Mouse (Mus musculus) liver, adult 2 months (tissue): ENCODE measurements around the gene Bag3. TPM values are rescaled to one million over a fixed set of nuclear protein-coding genes. Genes with fewer than 3 reads are reported as not detected.

Experiments
- DNase-seq: peaks from one replicate; pipeline ENCODE4 v3.0.0-alpha.2; 2011; ENCODE audit warnings: low read depth, low spot score; ENCODE audit errors: extremely low read depth
- H3K27ac ChIP-seq: fragments of 200-500 bp; replicated peaks from 2 replicates; pipeline ENCODE4 v1.5.1; 2012; ENCODE audit warnings: low read depth, mild to moderate bottlenecking, control low read depth, inconsistent platforms, low read length; ENCODE audit not compliant: insufficient read depth
- H3K27me3 ChIP-seq: fragments of 200-500 bp; 2 replicates; pipeline ENCODE4 v1.6.1; 2012; ENCODE audit warnings: mild to moderate bottlenecking, moderate library complexity, low read length, inconsistent platforms; ENCODE audit not compliant: control insufficient read depth, insufficient read depth
- H3K36me3 ChIP-seq: fragments of 200-500 bp; 2 replicates; pipeline ENCODE4 v1.6.1; 2012; ENCODE audit warnings: low read length, inconsistent platforms; ENCODE audit not compliant: control insufficient read depth, insufficient read depth
- H3K4me1 ChIP-seq: fragments of 200-500 bp; 2 replicates; pipeline ENCODE4 v1.6.1; 2011; ENCODE audit warnings: low read length; ENCODE audit not compliant: control insufficient read depth, insufficient read depth
- H3K4me3 ChIP-seq: fragments of 200-500 bp; 2 replicates; pipeline ENCODE4 v1.5.1; 2011; ENCODE audit warnings: low read depth, mild to moderate bottlenecking, control low read depth, low read length, moderate library complexity; ENCODE audit not compliant: insufficient read depth
- H3K79me2 ChIP-seq: fragments of 200-500 bp; 2 replicates; pipeline ENCODE4 v1.6.1; 2012; ENCODE audit warnings: inconsistent platforms, mild to moderate bottlenecking, low read length, moderate library complexity; ENCODE audit not compliant: control insufficient read depth, insufficient read depth
- H3K9ac ChIP-seq: fragments of 200-500 bp; 2 replicates; pipeline ENCODE4 v1.6.1; 2012; ENCODE audit warnings: low read depth, mild to moderate bottlenecking, control low read depth, inconsistent platforms, low read length
- CTCF ChIP-seq: fragments of 200-500 bp; IDR thresholded peaks from 2 replicates; pipeline ENCODE4 v1.5.1; 2011; ENCODE audit warnings: low read depth, low read length, control low read depth
- POLR2A ChIP-seq: fragments of 200-500 bp; IDR thresholded peaks from 2 replicates; pipeline ENCODE4 v1.6.1; 2011; ENCODE audit warnings: low read length, control low read depth; ENCODE audit not compliant: insufficient read depth; ENCODE audit errors: extremely low read depth
- WGBS: fragments of 180-500 bp; shearing (Covaris S2); methylation state at CpG from one replicate; pipeline ENCODE4 v1.1.7; 2018; 5-methylcytosine and 5-hydroxymethylcytosine counted together
- polyA plus RNA-seq: library from polyadenylated mRNA; depleted of rRNA; stranded (reverse); fragments of >200 nt; gene quantifications from 2 replicates; pipeline ENCODE4 v1.2.3, GENCODE M21; 2012
- total RNA-seq: library from RNA; depleted of rRNA; stranded (reverse); fragments of >200 nt; gene quantifications from 2 replicates; pipeline ENCODE4 v1.2.3, GENCODE M21; 2014

The Bag3 gene
- total and polyA plus RNA-seq, 2 experiments = 3.4 to 30.3 TPM

GRCm38 (mm10) chr7:128538769-128539168 is 15.4 kb downstream of the Bag3 start:
- H3K27ac ChIP-seq = no peak overlapping the region
- TF ChIP-seq CTCF (no peak), POLR2A (no peak)
- H3K79me2 ChIP-seq = peaks cover 52% of the 10 kb centered on the region; the same call in 1 of the 2 replicates
- H3K4me3 ChIP-seq = no peak overlapping the region
- H3K27me3 ChIP-seq = no peaks in the 10 kb centered on the region
- no peak overlapping the region for H3K9ac ChIP-seq
- WGBS = 84% methylated on average over 5 of the region's 5 CpGs
- DNase-seq = peak; percentile 4
- H3K36me3 ChIP-seq = peaks cover 6% of the 10 kb centered on the region; the same call in 1 of the 2 replicates
- H3K4me1 ChIP-seq = peaks cover 30% of the 10 kb centered on the region

- H3K4me1 ChIP-seq = peaks cover 18% of the 10 kb centered on the region
- WGBS = 94% methylated on average over 13 of the region's 13 CpGs
Observed at GRCm38 (mm10) chr7:128540111-128540510, 16.7 kb downstream of the Bag3 start.

GRCm38 (mm10) chr7:128540734-128541133 is 17.3 kb downstream of the Bag3 start:
- Histone ChIP-seq H3K36me3 (peaks cover 23% of the 10 kb centered on the region), H3K79me2 (peaks cover 39% of the 10 kb centered on the region; the same call in 1 of the 2 replicates), H3K27ac (no peak overlapping the region), H3K9ac (no peak overlapping the region), H3K4me1 (peaks cover 12% of the 10 kb centered on the region), H3K4me3 (no peak overlapping the region), H3K27me3 (no peaks in the 10 kb centered on the region)
- 85% methylated on average over 16 of the region's 16 CpGs for WGBS
- DNase-seq = no peak
- TF ChIP-seq POLR2A (no peak), CTCF (no peak)

More at GRCm38 (mm10) chr7:128540111-128540510, 16.7 kb downstream of the Bag3 start:
- no peak overlapping the region for H3K9ac ChIP-seq
- no peaks in the 10 kb centered on the region for H3K27me3 ChIP-seq
- peaks cover 45% of the 10 kb centered on the region; the same call in 1 of the 2 replicates for H3K79me2 ChIP-seq
- DNase-seq = no peak
- H3K36me3 ChIP-seq = peaks cover 17% of the 10 kb centered on the region
- no peak overlapping the region for H3K4me3 ChIP-seq
- no peak overlapping the region for H3K27ac ChIP-seq
- TF ChIP-seq CTCF = no peak
- TF ChIP-seq POLR2A = no peak

GRCm38 (mm10) chr7:128541186-128541585 is 17.8 kb downstream of the Bag3 start:
- TF ChIP-seq CTCF (no peak), POLR2A (no peak)
- Histone ChIP-seq H3K27ac (no peak overlapping the region), H3K4me3 (no peak overlapping the region), H3K9ac (no peak overlapping the region), H3K27me3 (no peaks in the 10 kb centered on the region), H3K36me3 (peaks cover 27% of the 10 kb centered on the region), H3K79me2 (peaks cover 38% of the 10 kb centered on the region; the same call in 1 of the 2 replicates), H3K4me1 (peaks cover 9% of the 10 kb centered on the region)
- DNase-seq = no peak
- WGBS = 86% methylated on average over 9 of the region's 9 CpGs

- 90% methylated on average over 17 of the region's 17 CpGs for WGBS
- TF ChIP-seq CTCF (no peak), POLR2A (no peak)
- H3K79me2 ChIP-seq = peaks cover 32% of the 10 kb centered on the region; the same call in 1 of the 2 replicates
- peaks cover 32% of the 10 kb centered on the region for H3K36me3 ChIP-seq
- H3K4me1 ChIP-seq = peaks cover 6% of the 10 kb centered on the region
- no peak overlapping the region for H3K9ac ChIP-seq
- no peaks in the 10 kb centered on the region for H3K27me3 ChIP-seq
- no peak overlapping the region for H3K4me3 ChIP-seq
- H3K27ac ChIP-seq = no peak overlapping the region
- DNase-seq = no peak
Observed at GRCm38 (mm10) chr7:128541771-128542170, 18.4 kb downstream of the Bag3 start.

- no peak for DNase-seq
- Histone ChIP-seq H3K27me3 (no peaks in the 10 kb centered on the region), H3K79me2 (peaks cover 27% of the 10 kb centered on the region; the same call in 1 of the 2 replicates), H3K9ac (no peak overlapping the region), H3K4me1 (0 out of 2 replicates have a peak, but pooled peaks cover 3% of the 10 kb centered on the region), H3K36me3 (peaks cover 33% of the 10 kb centered on the region), H3K27ac (no peak overlapping the region), H3K4me3 (no peak overlapping the region)
- WGBS = 80% methylated on average over 4 of the region's 4 CpGs
- TF ChIP-seq CTCF (no peak), POLR2A (no peak)
Observed at GRCm38 (mm10) chr7:128542488-128542887, 19.1 kb downstream of the Bag3 start.
